Mouse (Mus musculus): ENCODE measurements at regions not wholly inside any gene's neighbourhood (a gene's known extent, or its start where the extent isn't known, plus 50 kb on each side); places are given as distances from the start of the nearest gene placed in this dataset.

DNA sequence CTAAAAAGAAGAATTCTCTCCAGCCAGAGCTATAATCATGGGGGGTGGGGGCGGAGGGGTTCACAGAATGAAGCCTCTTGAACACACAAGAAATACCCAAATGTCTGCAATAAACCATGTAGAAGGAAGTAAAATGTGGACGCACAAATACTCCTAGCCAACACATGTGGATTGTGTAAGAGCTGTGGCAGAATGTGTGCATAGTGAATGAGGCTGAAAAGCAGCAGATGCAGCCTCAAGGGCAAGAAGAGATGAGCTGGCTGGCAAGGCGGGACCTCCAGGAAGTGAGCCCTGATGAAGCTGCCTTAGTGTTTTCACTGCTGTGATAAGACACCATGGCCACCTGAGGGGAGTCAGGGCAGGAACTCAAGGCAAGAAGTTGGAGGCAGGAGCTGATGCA lies 53.3 kb upstream of the Arhgap28 start:
- 75% methylated on average over 3 of the region's 3 CpGs for WGBS
- H3K4me2 ChIP-seq (replicated peaks; ENCODE audit: low read depth, low read length), result no peak overlapping the region
- no peak for DNase-seq (ENCODE audit: low spot score)
- H3K4me1 ChIP-seq (ENCODE audit: insufficient read depth, low read depth, low read length), result no peaks in the 10 kb centered on the region
- no peaks in the 10 kb centered on the region for H3K36me3 ChIP-seq (ENCODE audit: insufficient read depth, low read length)
- no peaks in the 10 kb centered on the region for H3K9me3 ChIP-seq (ENCODE audit: low read length)
- H3K4me3 ChIP-seq (ENCODE audit: low read depth, low read length), result no peak overlapping the region
- no peak for TF ChIP-seq CTCF (IDR thresholded peaks at IDR 0.05)
- no peak for TF ChIP-seq EP300 (IDR thresholded peaks at IDR 0.05)
- H3K27ac ChIP-seq (ENCODE audit: low read length), result no peak overlapping the region
- no peaks in the 10 kb centered on the region for H3K27me3 ChIP-seq (replicated peaks; ENCODE audit: insufficient read depth, low read length)
- no peak overlapping the region for H3K9ac ChIP-seq (replicated peaks; ENCODE audit: low read depth)
- no peak for ATAC-seq

DNA sequence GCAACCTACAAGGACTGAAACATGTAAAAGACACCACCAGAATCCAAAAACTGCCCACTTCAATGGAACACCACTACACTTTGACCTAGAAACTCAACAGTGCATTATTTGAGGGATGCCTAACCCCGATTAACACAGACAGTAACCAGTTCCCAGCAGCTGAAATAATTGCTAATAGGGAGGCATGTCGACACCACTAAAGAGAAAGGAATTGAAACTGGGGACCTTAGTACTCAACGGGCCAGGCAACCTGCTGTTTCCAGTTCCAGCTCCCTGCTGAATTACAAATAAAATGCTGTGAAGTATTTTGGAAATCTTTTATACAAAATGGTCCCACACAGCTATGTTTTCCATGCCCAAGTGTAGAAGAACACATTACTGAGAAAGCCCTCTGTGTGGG lies 56.5 kb upstream of the Arhgap28 start:
- H3K9me3 ChIP-seq (ENCODE audit: low read length), result no peaks in the 10 kb centered on the region
- no peaks in the 10 kb centered on the region for H3K27me3 ChIP-seq (replicated peaks; ENCODE audit: insufficient read depth, low read length)
- TF ChIP-seq CTCF (IDR thresholded peaks at IDR 0.05) (no peak), EP300 (IDR thresholded peaks at IDR 0.05) (no peak)
- WGBS, result 85% methylated on average over 3 of the region's 3 CpGs
- no peaks in the 10 kb centered on the region for H3K4me1 ChIP-seq (ENCODE audit: insufficient read depth, low read depth, low read length)
- H3K27ac ChIP-seq (ENCODE audit: low read length), result no peak overlapping the region
- H3K4me2 ChIP-seq (replicated peaks; ENCODE audit: low read depth, low read length), result no peak overlapping the region
- DNase-seq (ENCODE audit: low spot score) (no peak), ATAC-seq (no peak)
- H3K9ac ChIP-seq (replicated peaks; ENCODE audit: low read depth), result no peak overlapping the region
- no peaks in the 10 kb centered on the region for H3K36me3 ChIP-seq (ENCODE audit: insufficient read depth, low read length)
- no peak overlapping the region for H3K4me3 ChIP-seq (ENCODE audit: low read depth, low read length)

DNA sequence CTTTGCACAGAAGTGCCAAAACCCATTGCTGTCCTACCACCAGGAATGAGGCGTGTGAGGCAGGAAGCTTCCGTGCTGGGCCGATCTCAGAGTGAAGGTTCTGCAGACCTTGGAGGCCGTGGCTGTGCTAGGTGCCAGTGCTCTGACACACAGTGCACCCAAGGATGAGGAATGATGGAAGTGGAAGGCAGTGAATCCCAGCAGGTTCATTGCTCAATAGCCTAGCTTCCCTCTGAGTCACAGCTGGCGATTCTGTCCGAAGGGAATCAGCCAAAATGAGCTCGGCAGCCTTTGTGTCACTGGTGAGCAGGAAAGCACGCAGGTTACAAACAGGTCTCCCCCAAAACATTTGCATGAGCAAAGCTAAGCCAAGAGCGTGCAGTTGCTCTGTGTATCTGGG lies 61.8 kb upstream of the Arhgap28 start:
- H3K9me3 ChIP-seq (ENCODE audit: low read length), result no peaks in the 10 kb centered on the region
- no peaks in the 10 kb centered on the region for H3K27me3 ChIP-seq (replicated peaks; ENCODE audit: insufficient read depth, low read length)
- no peak overlapping the region for H3K27ac ChIP-seq (ENCODE audit: low read length)
- H3K4me1 ChIP-seq (ENCODE audit: insufficient read depth, low read depth, low read length), result peaks cover 8% of the 10 kb centered on the region; the same call in 1 of the 2 replicates
- WGBS, result 86% methylated on average over 9 of the region's 9 CpGs
- H3K9ac ChIP-seq (replicated peaks; ENCODE audit: low read depth), result no peak overlapping the region
- no peak for ATAC-seq
- no peak overlapping the region for H3K4me2 ChIP-seq (replicated peaks; ENCODE audit: low read depth, low read length)
- DNase-seq (ENCODE audit: low spot score), result no peak
- TF ChIP-seq CTCF (IDR thresholded peaks at IDR 0.05), result no peak
- TF ChIP-seq EP300 (IDR thresholded peaks at IDR 0.05), result no peak
- no peak overlapping the region for H3K4me3 ChIP-seq (ENCODE audit: low read depth, low read length)
- H3K36me3 ChIP-seq (ENCODE audit: insufficient read depth, low read length), result no peaks in the 10 kb centered on the region

DNA sequence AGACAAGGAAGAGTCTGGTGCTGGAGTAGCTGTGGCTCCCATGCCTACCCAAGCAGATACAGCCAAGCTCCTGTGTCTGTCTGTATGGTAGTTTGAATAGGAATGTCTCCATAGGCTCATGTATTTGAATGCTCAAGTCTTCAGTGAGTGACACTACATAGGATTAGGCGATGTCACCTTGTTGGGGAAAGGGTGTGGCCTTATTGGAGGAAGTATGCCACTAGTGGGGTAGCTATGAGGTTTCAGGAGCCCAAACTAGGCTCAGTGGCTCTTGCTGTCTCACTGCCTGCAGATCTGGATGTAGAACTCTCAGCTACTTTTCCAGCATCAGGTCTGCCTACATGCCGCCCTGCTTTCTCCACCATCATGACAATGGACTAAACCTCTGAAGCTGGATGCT lies 62.3 kb upstream of the Arhgap28 start:
- H3K4me2 ChIP-seq (replicated peaks; ENCODE audit: low read depth, low read length), result no peak overlapping the region
- WGBS, result 83% methylated on average over 2 of the region's 2 CpGs
- no peak overlapping the region for H3K27ac ChIP-seq (ENCODE audit: low read length)
- H3K4me1 ChIP-seq (ENCODE audit: insufficient read depth, low read depth, low read length), result peaks cover 8% of the 10 kb centered on the region; the same call in 1 of the 2 replicates
- DNase-seq (ENCODE audit: low spot score), result no peak
- no peaks in the 10 kb centered on the region for H3K27me3 ChIP-seq (replicated peaks; ENCODE audit: insufficient read depth, low read length)
- TF ChIP-seq CTCF (IDR thresholded peaks at IDR 0.05), result no peak
- TF ChIP-seq EP300 (IDR thresholded peaks at IDR 0.05), result no peak
- no peak overlapping the region for H3K4me3 ChIP-seq (ENCODE audit: low read depth, low read length)
- H3K36me3 ChIP-seq (ENCODE audit: insufficient read depth, low read length), result no peaks in the 10 kb centered on the region
- no peak for ATAC-seq
- H3K9ac ChIP-seq (replicated peaks; ENCODE audit: low read depth), result no peak overlapping the region
- no peaks in the 10 kb centered on the region for H3K9me3 ChIP-seq (ENCODE audit: low read length)

DNA sequence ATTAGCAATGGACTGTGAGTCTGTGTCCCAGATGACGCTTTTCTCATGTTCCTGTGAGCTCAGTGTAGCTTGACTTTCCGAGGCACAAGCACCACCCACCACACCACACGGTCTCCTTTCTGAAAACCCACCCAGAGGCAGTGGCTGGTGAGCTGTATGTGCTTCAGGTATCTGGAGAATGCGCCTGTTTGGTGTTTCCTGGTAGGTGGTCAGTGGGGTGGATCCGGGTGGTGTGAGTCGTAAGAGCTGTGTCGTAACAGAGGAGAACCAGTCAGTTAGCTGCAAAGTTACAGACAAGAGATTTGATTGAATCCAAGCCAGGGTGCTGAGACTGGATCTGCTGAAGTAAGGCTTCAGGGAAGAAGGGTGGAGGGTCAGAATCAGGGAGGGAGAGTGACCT lies 65.1 kb upstream of the Arhgap28 start:
- H3K27me3 ChIP-seq (replicated peaks; ENCODE audit: insufficient read depth, low read length), result no peaks in the 10 kb centered on the region
- WGBS, result 33% methylated on average over 7 of the region's 7 CpGs

DNA sequence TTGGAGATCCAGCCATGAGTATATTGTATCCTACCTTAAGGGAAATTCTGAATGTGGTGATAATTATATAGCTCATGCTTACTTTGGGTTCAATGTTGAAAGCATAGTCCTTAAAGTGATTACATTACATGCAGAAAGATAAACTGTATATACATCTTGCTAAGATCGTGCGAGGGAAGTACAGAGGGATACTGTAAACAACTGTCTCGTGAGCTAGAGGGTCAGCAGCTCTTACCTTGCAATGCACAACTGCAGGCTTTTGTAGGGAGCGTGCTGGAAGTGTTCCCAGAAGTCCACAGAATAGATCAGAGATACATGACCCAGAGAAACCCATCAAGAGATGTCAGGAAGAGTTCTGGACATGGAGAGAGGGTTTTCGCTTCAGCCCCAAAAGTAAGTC lies 65.6 kb upstream of the Arhgap28 start:
- H3K4me1 ChIP-seq (ENCODE audit: insufficient read depth, low read depth, low read length), result peaks cover 8% of the 10 kb centered on the region; the same call in 1 of the 2 replicates
- no peaks in the 10 kb centered on the region for H3K9me3 ChIP-seq (ENCODE audit: low read length)
- ATAC-seq, result no peak
- DNase-seq (ENCODE audit: low spot score), result no peak
- H3K4me3 ChIP-seq (ENCODE audit: low read depth, low read length), result no peak overlapping the region
- no peak overlapping the region for H3K9ac ChIP-seq (replicated peaks; ENCODE audit: low read depth)
- WGBS, result 35% methylated on average over 5 of the region's 5 CpGs
- H3K27me3 ChIP-seq (replicated peaks; ENCODE audit: insufficient read depth, low read length), result no peaks in the 10 kb centered on the region
- H3K36me3 ChIP-seq (ENCODE audit: insufficient read depth, low read length), result no peaks in the 10 kb centered on the region
- H3K27ac ChIP-seq (ENCODE audit: low read length), result no peak overlapping the region
- H3K4me2 ChIP-seq (replicated peaks; ENCODE audit: low read depth, low read length), result no peak overlapping the region; the same call in 1 of the 2 replicates
- TF ChIP-seq EP300 (IDR thresholded peaks at IDR 0.05) (no peak), CTCF (IDR thresholded peaks at IDR 0.05) (no peak)

More for the DNA sequence above, 65.1 kb upstream of the Arhgap28 start:
- H3K4me2 ChIP-seq (replicated peaks; ENCODE audit: low read depth, low read length), result peak overlapping the region; percentile 27; the same call in 1 of the 2 replicates
- H3K36me3 ChIP-seq (ENCODE audit: insufficient read depth, low read length), result no peaks in the 10 kb centered on the region
- H3K9me3 ChIP-seq (ENCODE audit: low read length), result no peaks in the 10 kb centered on the region
- ATAC-seq, result no peak
- H3K4me3 ChIP-seq (ENCODE audit: low read depth, low read length), result no peak overlapping the region
- DNase-seq (ENCODE audit: low spot score), result peak; percentile 10
- no peak overlapping the region for H3K27ac ChIP-seq (ENCODE audit: low read length)
- no peak for TF ChIP-seq EP300 (IDR thresholded peaks at IDR 0.05)
- H3K4me1 ChIP-seq (ENCODE audit: insufficient read depth, low read depth, low read length), result peaks cover 8% of the 10 kb centered on the region; the same call in 1 of the 2 replicates
- no peak overlapping the region for H3K9ac ChIP-seq (replicated peaks; ENCODE audit: low read depth)

DNA sequence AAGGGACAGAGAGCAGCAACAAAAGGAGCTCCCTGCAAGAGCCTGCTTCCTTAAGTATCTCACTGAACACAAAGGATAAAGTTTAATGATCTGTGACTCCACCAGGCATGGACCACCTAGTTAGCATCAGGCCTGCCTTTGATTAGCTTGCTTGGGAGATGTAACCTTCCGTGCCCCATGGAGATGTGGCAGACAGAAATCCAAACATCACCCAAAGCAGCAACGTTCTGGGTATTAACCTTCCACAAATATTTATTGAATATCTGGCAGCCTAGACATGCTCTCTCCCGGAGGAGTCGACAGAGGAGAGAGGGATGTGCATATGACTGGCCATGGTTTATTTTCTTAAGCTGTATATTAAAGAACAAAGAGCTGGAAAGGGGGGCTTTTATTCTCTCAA lies 67.6 kb upstream of the Arhgap28 start:
- H3K4me1 ChIP-seq (ENCODE audit: insufficient read depth, low read depth, low read length), result peaks cover 8% of the 10 kb centered on the region; the same call in 1 of the 2 replicates
- H3K36me3 ChIP-seq (ENCODE audit: insufficient read depth, low read length), result no peaks in the 10 kb centered on the region
- no peak overlapping the region for H3K4me3 ChIP-seq (ENCODE audit: low read depth, low read length)
- H3K27me3 ChIP-seq (replicated peaks; ENCODE audit: insufficient read depth, low read length), result no peaks in the 10 kb centered on the region
- no peak for DNase-seq (ENCODE audit: low spot score)
- TF ChIP-seq CTCF (IDR thresholded peaks at IDR 0.05) (no peak), EP300 (IDR thresholded peaks at IDR 0.05) (no peak)
- no peak for ATAC-seq
- H3K9ac ChIP-seq (replicated peaks; ENCODE audit: low read depth), result no peak overlapping the region
- H3K4me2 ChIP-seq (replicated peaks; ENCODE audit: low read depth, low read length), result no peak overlapping the region
- WGBS, result 15% methylated on average over 4 of the region's 4 CpGs
- no peaks in the 10 kb centered on the region for H3K9me3 ChIP-seq (ENCODE audit: low read length)
- H3K27ac ChIP-seq (ENCODE audit: low read length), result no peak overlapping the region
